Mouse (Mus musculus) spleen, adult 2 months (tissue): ENCODE data around the gene Lsp1. TPM values are rescaled to one million over a fixed set of nuclear protein-coding genes. Genes with fewer than 3 reads are reported as not detected.

ENCODE experiments used
- DNase-seq, 2 experiments: peaks; one replicate each; pipeline versions ENCODE4 v3.0.0 to v3.0.0-alpha.2; 2012 to 2021; ENCODE audit warnings: low spot score in 2 of 2, low read depth in 1 of 2
- H3K27ac ChIP-seq: fragments of 200-500 bp; 2 replicates; pipeline ENCODE4 v1.5.1; 2012; ENCODE audit warnings: low read length, inconsistent platforms; ENCODE audit not compliant: insufficient read depth
- H3K27me3 ChIP-seq: fragments of 200-500 bp; 2 replicates; pipeline ENCODE4 v1.6.1; 2012; ENCODE audit warnings: mild to moderate bottlenecking, moderate library complexity, low read length, inconsistent platforms; ENCODE audit not compliant: control insufficient read depth, insufficient read depth
- H3K36me3 ChIP-seq: fragments of 200-500 bp; 2 replicates; pipeline ENCODE4 v1.6.1; 2012; ENCODE audit warnings: mild to moderate bottlenecking, low read length, inconsistent platforms; ENCODE audit not compliant: control insufficient read depth, insufficient read depth
- H3K4me1 ChIP-seq: fragments of 200-500 bp; 2 replicates; pipeline ENCODE4 v1.6.1; 2011; ENCODE audit warnings: inconsistent platforms; ENCODE audit not compliant: control insufficient read depth, insufficient read depth, insufficient read length
- H3K4me3 ChIP-seq: fragments of 200-500 bp; 2 replicates; pipeline ENCODE4 v1.5.1; 2011; ENCODE audit warnings: mild to moderate bottlenecking, inconsistent platforms; ENCODE audit not compliant: insufficient read depth, insufficient read length; ENCODE audit errors: extremely low read depth
- CTCF ChIP-seq: fragments of 200-500 bp; IDR thresholded peaks from 2 replicates; pipeline ENCODE4 v1.5.1; 2011; ENCODE audit warnings: mild to moderate bottlenecking, inconsistent platforms; ENCODE audit not compliant: insufficient read depth, insufficient read length, insufficient replicate concordance; ENCODE audit errors: extremely low read depth
- POLR2A ChIP-seq: fragments of 200-500 bp; IDR thresholded peaks from 2 replicates; pipeline ENCODE4 v1.6.1; 2011; ENCODE audit warnings: low read depth, low read length, inconsistent platforms
- WGBS: fragments of 180-500 bp; shearing (Covaris S2); methylation state at CpG from one replicate; pipeline ENCODE4 v1.1.7; 2018; 5-methylcytosine and 5-hydroxymethylcytosine counted together
- polyA plus RNA-seq: library from polyadenylated mRNA; depleted of rRNA; stranded (reverse); fragments of >200 nt; gene quantifications from 2 replicates; pipeline ENCODE4 v1.2.3, GENCODE M21; 2012

Lsp1 gene
- polyA plus RNA-seq, 1 experiment, result 368 TPM

- Histone ChIP-seq H3K36me3 (peaks cover 23% of the 10 kb centered on the region), H3K4me1 (peaks cover 18% of the 10 kb centered on the region), H3K27me3 (no peaks in the 10 kb centered on the region), H3K27ac (no peak overlapping the region), H3K4me3 (no peak overlapping the region)
- 92% methylated on average over 2 of the region's 2 CpGs for WGBS
- TF ChIP-seq POLR2A (no peak), CTCF (no peak)
- DNase-seq, result no peak
Measured at GRCm38 (mm10) chr7:142473476-142473875, 12.9 kb downstream of the Lsp1 start.

DNA sequence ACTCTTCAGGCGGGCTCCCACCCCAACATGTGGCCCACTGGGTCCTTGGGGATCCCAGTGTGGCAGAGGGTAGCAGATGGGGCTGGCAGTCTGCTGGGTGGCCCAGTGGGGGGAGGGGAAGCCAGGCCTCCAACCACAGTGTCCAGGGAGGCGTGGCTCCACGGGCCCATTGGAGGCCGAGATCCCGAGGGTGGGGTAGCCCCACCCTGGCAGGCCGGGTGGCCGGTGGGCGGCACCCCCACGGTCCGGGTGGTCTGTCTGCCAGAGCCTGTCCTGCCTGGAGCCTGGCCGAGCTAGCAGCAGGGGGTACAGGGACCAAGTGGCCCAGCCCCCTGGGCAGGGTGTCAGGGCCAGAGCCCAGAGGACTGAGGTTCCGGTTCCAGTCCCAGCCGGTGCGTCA, 14.2 kb downstream of the Lsp1 start:
- Histone ChIP-seq H3K27me3 (no peaks in the 10 kb centered on the region), H3K4me3 (no peak overlapping the region), H3K27ac (no peak overlapping the region), H3K4me1 (peaks cover 18% of the 10 kb centered on the region), H3K36me3 (peaks cover 23% of the 10 kb centered on the region)
- 87% methylated on average over 14 of the region's 14 CpGs for WGBS
- DNase-seq, result no peak
- TF ChIP-seq POLR2A (no peak), CTCF (no peak)

GRCm38 (mm10) chr7:142475641-142476040, 15.0 kb downstream of the Lsp1 start:
- Histone ChIP-seq H3K4me1 (peaks cover 15% of the 10 kb centered on the region), H3K27me3 (no peaks in the 10 kb centered on the region), H3K27ac (no peak overlapping the region), H3K4me3 (no peak overlapping the region), H3K36me3 (peaks cover 17% of the 10 kb centered on the region)
- no peak for TF ChIP-seq POLR2A
- TF ChIP-seq CTCF, result no peak
- no peak for DNase-seq
- 90% methylated on average over 7 of the region's 7 CpGs for WGBS

DNA sequence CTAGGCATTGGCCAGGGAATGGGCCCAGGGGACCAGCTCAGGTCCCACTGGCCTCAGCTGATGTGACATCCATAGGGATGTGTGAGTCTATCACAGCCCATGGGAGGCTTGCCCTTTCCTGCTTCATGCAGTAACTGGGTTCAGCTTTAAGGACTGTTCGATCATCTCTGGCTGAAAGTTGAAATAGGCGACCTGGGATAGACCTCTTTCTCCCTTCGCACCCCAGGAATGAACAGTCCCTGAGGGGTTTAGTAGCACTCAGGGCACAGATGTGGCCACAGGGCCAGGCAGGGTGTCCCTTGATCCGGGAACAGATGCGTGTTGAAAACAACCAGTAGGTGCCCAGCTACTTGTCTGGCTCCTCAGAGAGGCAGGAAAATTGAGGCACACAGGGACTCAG, 15.7 kb downstream of the Lsp1 start:
- Histone ChIP-seq H3K36me3 (peaks cover 15% of the 10 kb centered on the region), H3K27ac (no peak overlapping the region), H3K27me3 (no peaks in the 10 kb centered on the region), H3K4me3 (no peak overlapping the region), H3K4me1 (peaks cover 11% of the 10 kb centered on the region)
- DNase-seq, result no peak
- TF ChIP-seq CTCF, result no peak
- no peak for TF ChIP-seq POLR2A
- WGBS, result 84% methylated on average over 5 of the region's 5 CpGs

DNA sequence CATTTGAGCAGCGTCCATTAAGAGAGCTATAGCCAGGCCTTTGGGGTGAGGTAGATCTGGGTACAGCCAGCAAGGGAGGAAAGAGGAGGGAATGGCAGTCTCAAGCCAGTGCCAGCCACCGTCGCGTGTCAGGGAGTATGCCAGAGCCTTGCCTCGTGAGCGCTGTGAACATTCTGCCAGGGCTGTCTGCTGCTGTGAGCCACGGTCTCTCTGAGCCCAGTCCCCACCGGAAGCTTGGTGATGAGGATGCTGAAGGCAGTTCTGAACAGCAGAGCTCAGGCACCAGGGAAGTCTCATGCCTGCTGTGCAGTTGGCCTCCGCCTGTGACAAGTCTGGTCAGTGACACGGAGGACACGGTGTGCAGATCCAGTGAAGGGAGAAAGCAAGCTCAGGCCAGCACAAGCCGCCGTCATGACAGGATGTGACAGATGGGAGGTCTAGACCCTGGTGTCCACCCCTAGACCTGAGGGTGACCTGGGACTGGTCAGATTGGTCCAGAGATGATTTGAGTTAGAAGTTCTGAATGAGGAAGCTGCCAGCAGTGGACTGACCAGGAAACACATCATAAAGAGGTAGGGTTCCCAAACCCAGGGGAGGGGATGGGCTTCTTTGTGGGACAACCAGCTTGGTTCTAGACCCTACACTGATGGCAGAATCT, 16.3 kb downstream of the Lsp1 start:
- WGBS, result 87% methylated on average over 13 of the region's 13 CpGs
- Histone ChIP-seq H3K4me3 (no peak overlapping the region), H3K36me3 (peaks cover 11% of the 10 kb centered on the region), H3K27me3 (no peaks in the 10 kb centered on the region), H3K4me1 (peaks cover 6% of the 10 kb centered on the region; the same call in 1 of the 2 replicates), H3K27ac (no peak overlapping the region)
- TF ChIP-seq POLR2A (no peak), CTCF (no peak)
- no peak for DNase-seq

GRCm38 (mm10) chr7:142478001-142478400, 17.4 kb downstream of the Lsp1 start:
- Histone ChIP-seq H3K36me3 (peaks cover 1% of the 10 kb centered on the region), H3K27me3 (no peaks in the 10 kb centered on the region), H3K4me1 (peaks cover 2% of the 10 kb centered on the region; the same call in 1 of the 2 replicates), H3K4me3 (no peak overlapping the region), H3K27ac (no peak overlapping the region)
- 88% methylated on average over 6 of the region's 6 CpGs for WGBS
- DNase-seq, result no peak
- TF ChIP-seq POLR2A, result no peak
- TF ChIP-seq CTCF, result no peak

- Histone ChIP-seq H3K4me1 (peaks cover 2% of the 10 kb centered on the region; the same call in 1 of the 2 replicates), H3K36me3 (peaks cover 1% of the 10 kb centered on the region), H3K27ac (no peak overlapping the region), H3K27me3 (no peaks in the 10 kb centered on the region), H3K4me3 (no peak overlapping the region)
- DNase-seq, result no peak
- TF ChIP-seq CTCF, result no peak
- TF ChIP-seq POLR2A, result no peak
- WGBS, result 90% methylated on average over 2 of the region's 2 CpGs
Measured at GRCm38 (mm10) chr7:142478574-142478973, 18.0 kb downstream of the Lsp1 start.
